Mouse (Mus musculus) T-helper 17 cell (primary cell): ENCODE results near the gene Agpat3.

ENCODE experiments used
- in situ Hi-C, 2 experiments: fragments of 300-600 bp; cut with MboI, MseI; formaldehyde crosslinking; loops; 1 replicate in 1 of 2; 2 replicates in 1 of 2; pipeline ENCODE4 v1.15.1; 2025; ENCODE audit warnings: high pct_unique_total_duplicates in 2 of 2

Gene Agpat3

DNA sequence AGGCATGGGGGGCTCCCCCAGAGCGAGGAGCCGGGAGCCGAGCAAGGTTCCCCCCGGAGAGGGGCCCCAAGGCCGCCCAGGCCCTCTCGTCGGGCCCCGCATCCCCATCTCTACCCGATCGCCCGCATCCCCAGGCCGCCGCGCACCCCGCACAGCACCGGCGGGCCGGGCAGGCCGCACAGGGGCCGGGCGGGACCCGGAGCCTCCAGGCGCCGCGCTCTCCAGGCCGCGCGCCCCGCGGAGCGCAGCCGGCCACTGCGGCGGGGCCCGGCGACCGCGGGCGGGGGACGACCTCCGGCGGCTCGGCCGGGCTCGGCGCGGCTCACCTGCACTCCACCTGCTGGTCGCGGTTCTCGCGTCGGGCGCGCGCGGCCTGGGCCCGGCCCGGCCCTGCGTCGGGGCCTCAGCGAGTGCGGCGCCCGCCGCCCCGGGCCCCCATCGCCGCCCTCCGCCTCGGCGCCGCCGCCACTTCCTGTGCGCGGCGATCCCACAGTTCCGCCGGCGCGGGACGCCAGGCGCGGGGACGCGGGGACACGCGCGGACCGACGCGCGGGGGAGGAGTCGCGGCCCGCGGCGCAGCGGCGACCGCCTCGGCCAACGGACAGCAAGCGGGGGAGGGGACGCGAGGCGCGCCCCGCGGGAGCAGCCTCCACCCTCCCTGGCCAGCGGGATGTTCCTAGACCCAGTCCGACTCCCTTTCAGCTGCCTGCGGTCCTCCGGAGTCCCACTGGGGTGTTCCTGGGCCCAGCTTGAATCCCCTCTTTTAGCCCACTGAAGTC lies at the start of gene Agpat3:
Agpat3 (minus strand) TSS at position 603 of the 779 bp plus-strand sequence.
- in situ Hi-C loops, result no loop called here

DNA sequence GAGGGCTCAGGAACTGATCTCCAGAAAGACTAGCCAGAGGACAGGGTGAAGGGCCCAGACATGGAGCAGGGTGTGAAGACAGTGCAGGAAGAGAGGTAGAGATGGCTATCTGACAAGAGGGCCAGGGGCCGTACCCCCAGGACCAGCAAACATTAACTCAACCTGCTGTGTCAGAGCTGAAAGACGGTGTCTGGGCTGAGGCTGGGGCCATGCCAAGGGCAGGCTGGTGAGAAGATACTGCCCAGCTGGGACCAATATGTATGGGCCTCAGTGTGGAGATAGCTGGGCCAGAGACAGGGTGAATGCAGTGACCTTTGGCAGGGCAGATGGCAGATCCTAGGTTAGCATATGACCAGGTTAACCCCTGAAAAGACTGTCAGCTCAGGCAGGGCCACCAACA lies 48.8 kb upstream of the Agpat3 start:
- in situ Hi-C loops, result loop anchor here in 1 of 2 experiments (10.0 kb wide), 1 partner anchor 376 kb away; no protein-coding TSS in a partner anchor

DNA sequence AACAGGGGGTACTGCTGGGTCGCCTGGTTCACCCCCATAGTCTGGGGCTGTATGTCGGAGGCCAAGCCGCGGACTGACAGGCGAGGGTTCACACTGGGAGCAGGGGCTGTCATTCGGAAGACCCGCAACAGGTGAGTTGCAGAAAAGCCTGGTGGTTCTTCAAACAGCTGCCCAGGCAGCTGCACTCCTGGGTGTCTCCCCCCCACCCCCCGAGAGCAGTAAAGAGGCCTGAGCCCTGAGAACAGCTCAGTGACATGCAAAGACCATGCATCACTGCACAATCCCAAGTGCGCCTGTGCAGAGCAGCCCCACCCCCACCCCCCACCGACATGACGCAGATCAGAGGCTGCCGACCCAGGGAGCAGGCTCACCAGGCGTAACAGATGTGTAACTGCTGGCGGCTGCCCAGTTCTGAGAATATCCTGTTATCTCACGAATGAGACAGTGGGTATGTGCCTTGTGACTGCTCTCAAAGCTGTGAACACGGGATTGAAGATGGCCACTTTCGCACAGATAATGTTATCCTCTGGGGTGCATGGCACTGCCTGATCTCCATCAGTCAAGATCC lies 46.9 kb upstream of the Agpat3 start:
- in situ Hi-C loops, result no loop called here

DNA sequence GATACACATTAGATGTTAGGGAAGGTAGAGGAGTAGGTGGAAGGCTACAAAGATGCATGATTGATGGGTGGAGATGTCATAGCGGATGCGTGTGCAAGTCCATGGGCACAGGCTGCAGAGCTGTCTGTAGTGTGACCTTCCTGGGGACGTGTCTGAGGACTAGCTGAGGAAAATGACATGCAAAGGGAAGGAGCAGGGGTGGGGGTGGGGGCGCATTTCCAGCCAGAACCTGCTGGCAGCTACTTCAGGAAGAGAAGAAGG lies 44.3 kb upstream of the Agpat3 start:
- in situ Hi-C loops, result no loop called here

DNA sequence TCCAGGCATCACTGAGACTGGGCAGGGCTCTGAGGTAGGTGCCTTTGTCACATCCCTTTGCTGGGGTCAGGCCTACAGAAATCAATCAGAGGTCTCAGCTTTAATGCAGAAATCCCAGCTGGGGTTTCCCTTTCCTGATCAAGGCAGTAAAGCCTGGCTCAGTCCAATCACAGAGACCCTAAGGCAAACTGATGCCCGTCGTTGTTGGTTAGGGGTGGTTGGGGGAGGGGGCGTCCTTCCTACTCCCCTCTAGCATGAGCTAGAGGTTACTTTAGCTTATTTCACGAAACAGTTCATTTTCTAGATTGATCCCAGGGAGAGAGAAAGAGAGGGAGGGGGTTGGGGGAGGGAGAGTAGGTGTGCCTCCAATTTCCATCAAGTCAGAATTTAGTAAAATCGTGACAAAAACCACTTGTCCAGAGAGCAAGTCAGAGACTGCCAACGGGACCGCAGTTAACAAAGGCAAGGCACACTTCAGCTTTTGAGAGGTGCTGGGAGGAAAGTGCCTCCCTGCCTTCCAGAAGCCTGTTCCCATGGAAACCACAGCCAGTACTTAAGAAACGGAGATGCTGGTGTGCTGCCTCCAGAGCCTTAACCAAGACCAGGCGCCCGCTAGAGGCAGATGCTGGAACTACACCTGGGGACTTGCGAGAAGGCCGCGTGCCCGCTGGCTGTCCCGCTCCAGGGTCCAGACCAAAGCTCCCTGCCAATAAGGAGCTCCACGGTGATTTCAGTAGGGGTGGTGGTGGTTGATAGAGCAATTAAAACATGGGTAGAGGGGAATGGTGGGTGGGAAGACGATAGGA lies 43.7 kb upstream of the Agpat3 start:
- in situ Hi-C loops, result no loop called here

DNA sequence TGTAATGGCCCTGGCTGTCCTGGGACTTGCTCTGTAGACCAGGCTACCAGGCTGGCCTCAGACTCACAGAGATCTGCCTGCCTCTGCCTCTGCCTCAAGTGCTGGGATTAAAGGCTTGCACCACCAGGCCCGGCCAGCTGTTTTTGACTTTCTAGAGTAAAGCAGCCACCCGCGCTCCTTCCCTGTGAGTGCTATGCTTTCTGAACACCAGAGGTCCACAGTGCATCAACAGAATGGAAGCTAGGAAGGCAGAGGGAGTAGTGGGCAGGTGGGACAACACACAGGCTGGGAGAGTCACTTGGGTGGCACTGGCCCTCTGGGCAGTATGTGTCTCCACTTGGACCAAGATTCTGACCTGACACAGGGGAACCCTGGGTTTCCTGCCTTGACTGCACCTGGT lies 43.1 kb upstream of the Agpat3 start:
- in situ Hi-C loops, result no loop called here

DNA sequence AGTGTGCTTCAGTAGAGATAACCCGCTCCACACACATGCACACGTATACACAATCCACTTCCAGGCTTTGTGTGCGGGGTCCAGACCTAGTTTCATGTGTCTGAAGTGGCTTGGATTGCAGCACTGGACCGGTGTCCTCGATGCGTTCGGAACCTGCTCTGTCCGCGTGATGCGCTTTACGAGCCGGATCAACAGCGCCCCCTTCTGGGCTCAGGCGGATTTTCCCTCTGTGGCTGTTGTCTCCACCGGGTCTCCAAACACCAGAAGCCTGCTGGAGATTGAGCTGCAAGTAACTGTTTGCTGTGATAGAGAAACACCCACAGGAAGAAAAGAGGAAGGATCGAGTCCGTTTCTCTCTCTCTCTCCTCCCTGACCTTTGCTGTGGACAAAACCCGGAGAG lies 39.8 kb upstream of the Agpat3 start:
- in situ Hi-C loops, result loop anchor here in 1 of 2 experiments (5.0 kb wide), 1 partner anchor 110 kb away; no protein-coding TSS in a partner anchor

DNA sequence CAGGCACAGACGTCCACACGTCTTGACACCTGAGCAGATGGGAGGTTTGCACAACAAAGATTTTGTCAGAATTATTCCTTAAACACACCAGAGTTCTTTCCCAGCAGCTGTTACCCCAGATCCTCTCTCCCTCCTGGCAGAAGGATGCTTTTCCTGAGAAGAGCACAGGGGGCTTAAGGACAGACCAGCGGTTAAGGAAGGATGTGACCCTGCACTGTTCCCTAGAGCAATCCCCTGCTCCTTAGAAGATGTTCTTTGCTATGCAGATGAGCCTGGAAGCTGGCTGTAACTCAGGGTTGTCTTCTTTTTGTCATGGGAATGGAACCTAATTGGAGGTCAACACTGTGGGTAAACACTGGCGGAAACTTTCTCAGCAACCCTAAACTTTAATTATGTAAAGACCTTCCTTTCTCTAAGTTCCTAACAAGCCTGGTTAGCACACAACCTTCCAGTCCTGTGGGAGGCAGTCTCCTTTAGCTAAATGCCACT lies 38.7 kb upstream of the Agpat3 start:
- in situ Hi-C loops, result loop anchor here in 1 of 2 experiments (5.0 kb wide), 1 partner anchor 109 kb away; no protein-coding TSS in a partner anchor

DNA sequence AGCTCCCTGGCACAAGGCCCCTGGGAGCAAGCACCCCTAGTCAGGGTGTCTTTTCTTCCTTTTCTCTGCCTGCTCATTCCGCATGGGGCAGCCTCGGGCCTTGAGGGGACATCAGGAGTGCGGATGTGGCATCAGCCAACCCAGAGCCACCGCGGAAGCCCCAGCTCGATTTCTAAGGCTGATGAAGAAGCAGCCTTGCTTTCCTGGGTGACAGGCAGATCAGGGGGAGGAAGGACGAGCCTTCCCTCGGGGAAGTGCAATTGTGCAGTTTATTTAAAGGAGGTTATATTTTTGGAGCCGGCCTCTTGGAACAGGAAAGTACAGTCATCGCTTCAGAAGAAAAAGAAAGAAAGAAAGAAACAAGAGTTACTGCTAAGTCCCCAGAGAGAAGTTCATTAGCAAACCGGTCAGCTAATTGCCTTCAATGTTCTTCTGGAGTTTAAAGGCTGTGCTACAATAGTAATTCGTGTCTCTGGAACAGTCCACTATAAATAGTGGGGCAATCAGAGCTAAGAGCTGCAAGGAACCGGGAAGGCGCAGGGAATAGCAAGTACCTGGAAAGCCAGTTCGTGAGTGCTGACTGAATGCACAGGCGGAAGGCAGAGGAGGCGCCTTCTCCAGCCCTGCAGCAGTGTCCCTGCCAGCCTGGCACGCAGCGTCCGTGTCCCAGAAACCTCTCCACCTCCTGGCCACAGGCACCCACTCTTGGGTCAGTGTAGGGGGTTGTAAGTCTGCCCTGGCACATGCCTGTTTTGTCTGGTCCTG lies 36.1 kb upstream of the Agpat3 start:
- in situ Hi-C loops, result loop anchor here in 1 of 2 experiments (5.0 kb wide), 1 partner anchor 111 kb away; no protein-coding TSS in a partner anchor

DNA sequence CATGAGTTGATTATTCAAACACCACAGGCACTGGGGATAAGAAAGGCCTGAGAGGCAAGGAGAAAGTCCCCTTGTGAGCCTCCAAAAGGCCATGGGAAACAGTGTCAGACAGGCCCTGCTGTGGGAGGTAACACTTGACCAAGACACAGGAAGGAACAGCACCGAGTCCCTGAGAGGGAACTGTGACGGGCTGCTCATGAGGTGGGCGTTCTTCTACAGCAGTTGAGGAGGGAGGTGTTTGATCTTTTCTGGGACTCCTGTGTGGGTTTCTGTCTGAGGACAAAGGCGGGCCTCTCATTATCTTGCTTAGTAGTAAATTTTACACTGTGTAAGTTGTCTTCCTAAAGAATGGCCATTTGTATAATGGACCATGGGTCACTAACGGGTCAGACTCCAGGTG lies 33.2 kb upstream of the Agpat3 start:
- in situ Hi-C loops, result loop anchor here in 1 of 2 experiments (5.0 kb wide), 1 partner anchor 108 kb away; no protein-coding TSS in a partner anchor

DNA sequence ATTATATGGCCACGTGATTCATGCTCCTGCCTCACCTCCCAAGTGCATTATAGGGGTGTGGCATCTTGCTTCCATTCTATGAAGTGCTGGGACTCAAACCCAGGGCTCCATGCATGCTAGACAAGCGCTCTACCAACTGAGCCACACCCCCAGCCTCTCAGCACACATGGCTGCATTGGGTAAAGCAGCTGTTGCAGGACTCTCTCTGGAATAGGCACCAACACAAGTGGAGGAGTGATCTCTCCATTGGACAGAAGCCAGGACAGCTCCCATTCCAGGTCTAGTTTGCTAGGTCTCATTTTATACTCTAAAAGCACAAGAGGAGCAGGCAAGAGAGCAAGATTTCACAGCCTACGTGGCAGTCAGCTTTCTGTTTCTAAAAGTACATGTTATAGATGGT lies 31.3 kb upstream of the Agpat3 start:
- in situ Hi-C loops, result loop anchor here in 1 of 2 experiments (5.0 kb wide), 1 partner anchor 61 kb away; no protein-coding TSS in a partner anchor

DNA sequence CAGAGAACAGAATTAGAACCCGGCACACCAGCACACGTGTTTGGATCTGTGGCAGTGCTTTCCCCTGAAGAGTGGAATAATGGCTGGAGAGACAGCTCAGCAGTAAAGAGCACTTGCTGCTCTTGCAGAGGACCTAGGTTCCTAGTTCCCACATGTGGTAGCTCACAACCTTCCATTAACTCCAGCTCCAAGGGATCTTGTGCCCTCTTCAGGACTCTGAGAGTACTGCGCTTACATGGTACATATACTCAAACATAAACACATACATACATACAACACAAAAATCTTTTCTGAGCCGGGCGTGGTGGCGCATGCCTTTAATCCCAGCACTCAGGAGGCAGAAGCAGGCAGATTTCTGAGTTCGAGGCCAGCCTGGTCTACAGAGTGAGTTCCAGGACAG lies 26.2 kb upstream of the Agpat3 start:
- in situ Hi-C loops, result no loop called here

DNA sequence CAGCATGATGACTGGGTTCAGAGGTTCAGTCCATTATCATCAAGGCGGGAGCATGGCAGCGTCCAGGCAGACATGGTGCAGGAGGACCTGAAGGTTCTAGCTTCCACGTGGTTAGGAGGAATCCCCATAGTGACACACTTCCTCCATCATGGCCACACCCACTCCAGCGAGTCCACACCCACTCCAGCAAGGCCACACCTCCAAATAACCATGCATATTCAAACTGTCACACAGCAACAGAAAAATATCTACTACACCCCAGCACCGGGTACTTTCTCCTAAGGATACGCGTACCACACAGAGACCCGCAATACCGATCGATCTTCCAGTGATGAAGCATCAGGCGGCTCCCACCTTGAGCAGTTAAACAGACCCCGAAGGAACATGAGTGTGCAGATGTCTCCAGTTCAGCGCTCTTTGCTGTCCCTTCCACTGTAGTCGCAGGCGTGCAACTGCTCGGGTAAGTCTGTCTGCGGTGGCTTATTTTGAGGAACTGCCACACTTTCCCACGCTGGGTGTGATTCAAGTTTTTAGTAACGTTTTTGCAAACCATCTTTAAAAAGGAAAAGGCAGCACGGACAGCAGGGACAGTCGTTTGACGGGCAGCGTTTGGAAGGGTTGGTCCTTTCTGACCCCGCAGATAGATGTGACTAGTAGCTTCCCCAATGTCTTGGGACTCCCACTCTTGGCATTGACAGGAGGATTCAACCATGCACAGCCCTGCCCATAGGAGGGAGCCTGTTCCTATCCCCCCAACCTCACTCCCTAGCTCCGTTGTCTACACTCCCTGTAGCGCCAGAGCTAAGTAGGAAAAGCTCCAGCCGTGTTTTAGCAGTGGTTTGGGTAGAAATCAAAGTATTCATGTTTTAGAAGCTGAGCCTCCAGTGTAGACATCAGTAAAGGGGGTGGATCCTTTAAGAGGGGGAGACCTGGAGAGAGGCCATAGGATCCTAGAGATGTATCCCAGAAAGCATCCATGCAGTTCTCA lies 20.7 kb upstream of the Agpat3 start:
- in situ Hi-C loops, result no loop called here

DNA sequence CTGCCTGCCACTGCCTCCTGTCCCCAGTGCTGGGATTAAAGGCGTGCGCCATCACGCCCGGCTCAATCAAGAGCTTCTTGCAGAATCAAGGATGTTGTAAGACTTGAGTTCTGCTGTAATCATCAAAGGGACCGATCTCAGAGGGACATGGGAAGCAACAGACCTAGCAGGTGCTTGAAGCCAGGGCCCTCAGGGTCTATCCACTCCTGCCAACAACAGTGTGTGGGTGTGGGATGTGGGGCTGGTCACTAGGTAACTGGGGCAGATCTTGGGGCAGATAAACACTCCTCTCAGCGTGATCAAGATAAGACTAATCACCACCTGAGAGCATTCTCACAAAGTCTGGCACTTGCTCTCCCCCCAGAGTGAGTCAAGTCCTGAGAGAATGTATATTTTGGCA lies 19.5 kb upstream of the Agpat3 start:
- in situ Hi-C loops, result no loop called here

DNA sequence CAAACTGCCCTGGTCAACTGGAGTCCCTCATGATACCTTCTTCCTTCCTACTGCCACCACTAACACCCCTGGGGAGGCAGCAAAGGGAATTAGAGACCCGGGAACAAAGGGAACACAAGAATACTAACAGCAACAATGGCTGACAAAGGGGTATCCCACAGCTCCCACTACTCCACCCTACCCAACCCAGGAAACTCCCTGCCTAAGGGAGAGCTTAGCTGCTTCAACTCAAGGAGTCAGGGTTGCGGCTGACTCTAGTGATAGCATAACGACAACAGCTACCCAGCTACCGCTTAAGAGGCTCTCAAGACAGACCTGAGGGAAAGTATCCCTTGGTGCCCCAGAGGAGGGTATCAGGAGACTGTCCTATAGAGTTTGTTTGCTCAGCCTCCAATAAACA lies 15.3 kb upstream of the Agpat3 start:
- in situ Hi-C loops, result loop anchor here in 1 of 2 experiments (10.0 kb wide), 1 partner anchor 1573 kb away; no protein-coding TSS in a partner anchor

DNA sequence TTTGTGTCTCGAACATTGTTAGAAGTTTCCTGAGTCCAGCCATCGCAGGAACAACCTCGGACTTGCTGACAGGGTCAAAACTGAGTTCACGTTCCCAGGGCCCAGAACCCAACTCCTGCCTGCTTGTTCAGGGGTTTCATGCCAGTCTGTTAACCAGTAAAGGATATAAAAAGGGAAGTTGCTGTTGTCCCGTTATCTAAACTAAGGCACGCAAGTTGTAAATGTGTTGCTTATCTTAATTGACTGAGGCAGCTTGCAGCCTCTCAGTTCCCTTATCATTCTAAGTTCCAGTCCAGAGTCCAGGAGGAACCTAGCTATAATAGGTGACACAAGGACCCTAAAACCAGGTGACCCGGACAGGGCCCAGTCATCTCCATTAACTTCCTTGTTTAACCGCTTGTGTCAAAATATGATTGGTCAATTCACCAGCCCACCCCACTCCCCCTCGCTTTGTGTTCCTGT lies 14.6 kb upstream of the Agpat3 start:
- in situ Hi-C loops, result loop anchor here in 1 of 2 experiments (10.0 kb wide), 1 partner anchor 1572 kb away; no protein-coding TSS in a partner anchor

DNA sequence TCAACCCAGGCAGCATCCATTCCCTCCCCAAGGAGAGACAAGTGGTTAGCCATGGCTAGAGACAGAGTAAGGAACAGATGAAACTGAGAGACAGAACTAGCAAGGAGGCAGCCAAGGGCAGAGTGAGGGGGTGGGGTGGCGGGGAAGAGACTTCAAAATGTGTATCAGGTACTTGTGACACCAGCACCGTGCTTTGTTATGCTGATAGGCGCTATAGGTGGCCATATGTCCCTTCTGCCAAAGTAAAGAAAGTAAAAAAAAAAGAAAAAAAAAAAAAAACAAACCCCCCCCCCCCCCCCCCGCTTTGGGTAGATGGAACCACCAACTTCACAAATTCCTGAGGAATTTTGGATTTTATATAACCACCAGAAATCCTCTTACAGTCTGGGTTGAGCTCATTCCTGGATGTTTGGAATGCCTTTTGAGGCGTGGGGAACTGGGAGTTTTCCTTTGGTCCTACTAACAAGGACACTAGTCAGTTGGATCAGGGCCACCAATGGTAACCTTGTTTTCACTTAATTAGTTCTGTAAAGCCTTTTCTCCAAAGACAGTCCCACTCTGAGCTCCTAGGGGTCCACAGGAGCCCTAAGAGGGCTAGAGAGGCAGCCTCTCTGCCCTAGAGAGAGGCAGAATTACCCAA lies 14.0 kb upstream of the Agpat3 start:
- in situ Hi-C loops, result loop anchor here in 1 of 2 experiments (10.0 kb wide), 1 partner anchor 1572 kb away; no protein-coding TSS in a partner anchor

DNA sequence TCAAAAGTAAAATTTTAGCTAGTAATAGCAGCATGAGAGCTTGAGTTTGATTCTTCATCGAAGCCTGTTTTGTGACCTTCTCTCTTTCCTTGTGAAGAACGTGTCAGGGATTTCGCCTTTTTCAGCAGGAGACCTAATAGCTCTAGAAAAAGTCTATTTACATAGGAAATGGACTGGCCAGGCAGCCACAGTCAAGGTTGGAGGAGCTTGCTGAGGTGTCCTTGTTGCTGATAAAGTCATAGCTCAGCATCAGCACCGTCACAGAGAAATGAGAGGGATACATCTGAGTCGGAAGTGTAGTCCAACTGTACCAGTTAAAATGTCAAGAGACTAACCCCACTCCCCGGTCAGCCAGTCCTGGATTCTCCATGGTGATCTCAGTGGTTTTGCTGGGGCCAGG lies 13.3 kb upstream of the Agpat3 start:
- in situ Hi-C loops, result loop anchor here in 1 of 2 experiments (10.0 kb wide), 1 partner anchor 1571 kb away; no protein-coding TSS in a partner anchor

DNA sequence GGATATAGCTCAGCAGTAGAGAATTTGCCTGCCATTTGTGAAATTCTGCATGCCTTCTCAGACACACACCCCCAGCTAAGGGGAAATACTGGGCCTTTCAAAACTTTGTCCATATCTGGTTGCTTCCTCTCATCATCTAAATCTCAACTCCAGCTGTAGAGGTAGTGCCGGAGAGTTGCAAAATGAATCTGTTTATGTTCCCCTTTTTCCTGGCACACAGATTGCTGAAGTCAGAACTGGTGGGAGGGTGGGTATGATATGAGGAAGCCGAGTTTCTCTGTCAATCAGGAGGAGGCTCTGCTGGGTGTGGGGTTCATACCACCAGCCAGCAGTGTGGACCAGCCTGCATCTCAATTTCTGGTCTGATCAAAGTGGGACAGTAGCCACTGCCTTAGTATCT lies 11.8 kb upstream of the Agpat3 start:
- in situ Hi-C loops, result loop anchor here in 1 of 2 experiments (10.0 kb wide), 1 partner anchor 1569 kb away; no protein-coding TSS in a partner anchor
